Mouse (Mus musculus) kidney, postnatal 0 days (tissue): Measurements from ENCODE around the gene Ankrd22. TPM values are rescaled to one million over a fixed set of nuclear protein-coding genes. Genes with fewer than 3 reads are reported as not detected.

Experiments used
- ATAC-seq: fragments of 200-750 bp; cut with Nextera tagmentation; replicated peaks from 2 replicates; pipeline ENCODE4 v1.8.0; 2017; ENCODE audit warnings: low read depth, moderate number of reproducible peaks, moderate TSS enrichment, moderate library complexity; ENCODE audit not compliant: low FRiP score
- DNase-seq: peaks from one replicate; pipeline ENCODE4 v3.0.0-alpha.2; 2016; ENCODE audit warnings: low spot score
- H3K27ac ChIP-seq: fragments of 300-500 bp; sonication (generic); 2 replicates; pipeline ENCODE4 v1.5.1; 2014; ENCODE audit warnings: mild to moderate bottlenecking
- H3K27me3 ChIP-seq: fragments of 300-500 bp; sonication (generic); 2 replicates; pipeline ENCODE4 v1.6.1; 2014; ENCODE audit warnings: low read length, mixed read lengths; ENCODE audit not compliant: insufficient read depth
- H3K36me3 ChIP-seq: fragments of 300-500 bp; sonication (generic); 2 replicates; pipeline ENCODE4 v1.6.1; 2014; ENCODE audit warnings: low read length, mixed read lengths; ENCODE audit not compliant: insufficient read depth
- H3K4me1 ChIP-seq: fragments of 300-500 bp; sonication (generic); replicated peaks from 2 replicates; pipeline ENCODE4 v1.6.1; 2014; ENCODE audit warnings: antibody characterized with exemption, low read length, mixed read lengths; ENCODE audit not compliant: insufficient read depth
- H3K4me2 ChIP-seq: fragments of 300-500 bp; sonication (generic); 2 replicates; pipeline ENCODE4 v1.6.1; 2014; ENCODE audit warnings: mild to moderate bottlenecking, low read length, moderate library complexity, mixed read lengths
- H3K4me3 ChIP-seq: fragments of 300-500 bp; sonication (generic); replicated peaks from 2 replicates; pipeline ENCODE4 v1.5.1; 2014; ENCODE audit warnings: low read depth, low read length
- H3K9ac ChIP-seq: fragments of 300-500 bp; sonication (generic); 2 replicates; pipeline ENCODE4 v1.6.1; 2014; ENCODE audit warnings: low read depth, low read length
- H3K9me3 ChIP-seq: fragments of 300-500 bp; sonication (generic); replicated peaks from 2 replicates; pipeline ENCODE4 v1.6.1; 2016; ENCODE audit warnings: low read length, inconsistent platforms, mixed read lengths
- CTCF ChIP-seq: IDR thresholded peaks from 2 replicates; pipeline ENCODE4 v1.5.1; 2016; ENCODE audit warnings: antibody characterized with exemption, low read depth, mild to moderate bottlenecking, moderate library complexity
- WGBS: fragments of 180-500 bp; shearing (Covaris S2); extraction: QIAGEN DNeasy Blood & Tissue Kit; methylation state at CpG from one replicate; pipeline ENCODE4 v1.1.7; 2014; 5-methylcytosine and 5-hydroxymethylcytosine counted together
- polyA plus RNA-seq: library from polyadenylated mRNA; unstranded; fragments of >200 nt; fragmentation: Nextera tagmentation; extraction: Ambion mirVana; gene quantifications from 2 replicates; pipeline ENCODE4 v1.2.1, GENCODE M21; 2015

Ankrd22 gene
- polyA plus RNA-seq, 1 experiment from 2014 or later: 0.14 TPM

DNA sequence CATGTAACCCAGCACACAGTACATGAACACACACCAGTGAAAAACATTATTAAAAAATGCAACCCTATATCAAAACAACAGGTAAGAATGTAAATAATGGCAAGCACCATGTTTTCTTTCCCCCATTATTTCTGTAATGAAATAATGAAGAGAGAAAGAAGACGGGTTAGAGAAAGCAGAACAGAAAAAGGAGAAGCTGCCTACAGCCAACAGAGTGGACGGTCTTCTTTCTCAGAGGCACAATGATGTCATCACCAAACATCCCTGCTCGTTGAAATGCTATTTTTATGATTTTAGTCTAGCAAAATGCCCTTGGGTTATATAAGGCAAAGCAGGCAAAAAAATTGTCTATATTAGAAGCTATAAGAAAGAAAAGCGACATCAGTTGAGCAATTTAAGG is 17.4 kb downstream of the Ankrd22 start:
- Histone ChIP-seq H3K4me1 (no peaks in the 10 kb centered on the region), H3K27me3 (no peaks in the 10 kb centered on the region), H3K9me3 (no peaks in the 10 kb centered on the region), H3K36me3 (no peaks in the 10 kb centered on the region), H3K27ac (no peak overlapping the region), H3K9ac (no peak overlapping the region), H3K4me2 (no peak overlapping the region), H3K4me3 (no peak overlapping the region)
- WGBS: 84% methylated on average over 4 of the region's 4 CpGs
- no peak for TF ChIP-seq CTCF
- no peak for DNase-seq
- no peak for ATAC-seq

GRCm38 (mm10) chr19:34139431-34140046 is 26.3 kb downstream of the Ankrd22 start:
- no peak for TF ChIP-seq CTCF
- DNase-seq (no peak), ATAC-seq (no peak)
- no peak overlapping the region for H3K4me3 ChIP-seq
- H3K9me3 ChIP-seq: no peaks in the 10 kb centered on the region
- no peaks in the 10 kb centered on the region for H3K4me1 ChIP-seq
- no peaks in the 10 kb centered on the region for H3K27me3 ChIP-seq
- no peak overlapping the region for H3K4me2 ChIP-seq
- WGBS: 82% methylated on average over 3 of the region's 3 CpGs
- no peaks in the 10 kb centered on the region for H3K36me3 ChIP-seq
- H3K27ac ChIP-seq: no peak overlapping the region
- no peak overlapping the region for H3K9ac ChIP-seq

DNA sequence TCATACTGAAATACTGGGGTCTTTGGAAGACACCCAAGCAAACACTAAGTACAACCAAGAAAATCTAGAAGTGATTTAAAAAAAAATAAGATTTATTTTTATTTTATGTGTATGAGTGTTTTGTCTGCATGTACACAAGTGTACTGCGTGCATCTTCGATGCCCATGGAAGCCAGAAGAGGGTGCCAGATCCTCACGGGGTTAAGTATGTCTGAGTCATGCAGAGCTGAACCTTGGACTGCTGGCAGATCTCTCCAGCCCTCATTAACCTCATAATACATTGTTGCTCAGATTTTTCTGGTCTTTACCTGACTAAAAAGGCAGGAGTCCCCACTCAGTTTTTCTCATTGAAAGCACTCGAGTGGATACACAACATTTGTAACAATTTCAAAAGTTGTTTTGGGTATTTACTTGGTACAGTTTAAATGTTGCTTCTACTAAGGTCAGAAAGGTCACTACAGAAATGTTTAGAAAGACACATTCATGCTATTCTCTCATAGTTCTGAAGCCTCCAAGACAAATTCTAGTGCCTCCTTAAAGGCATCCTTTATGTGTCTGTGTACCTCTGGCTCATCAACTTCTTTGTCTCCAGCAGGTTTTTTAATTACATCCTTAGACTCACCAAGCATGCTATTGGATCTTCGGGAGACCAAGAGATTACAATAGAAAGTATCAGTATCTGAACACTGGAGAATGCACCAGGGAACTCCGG is 27.0 kb downstream of the Ankrd22 start:
- no peaks in the 10 kb centered on the region for H3K36me3 ChIP-seq
- H3K9me3 ChIP-seq: no peaks in the 10 kb centered on the region
- no peaks in the 10 kb centered on the region for H3K27me3 ChIP-seq
- 84% methylated on average over 6 of the region's 6 CpGs for WGBS
- peak; percentile 19; the same call in 1 of the 2 replicates for TF ChIP-seq CTCF
- ATAC-seq: no peak
- H3K27ac ChIP-seq: no peak overlapping the region
- no peaks in the 10 kb centered on the region for H3K4me1 ChIP-seq
- H3K4me2 ChIP-seq: no peak overlapping the region
- no peak overlapping the region for H3K9ac ChIP-seq
- no peak overlapping the region for H3K4me3 ChIP-seq
- DNase-seq: no peak

GRCm38 (mm10) chr19:34120107-34120731 is 45.6 kb downstream of the Ankrd22 start:
- H3K9me3 ChIP-seq: no peaks in the 10 kb centered on the region
- no peak overlapping the region for H3K9ac ChIP-seq
- H3K27me3 ChIP-seq: no peaks in the 10 kb centered on the region
- TF ChIP-seq CTCF: no peak
- H3K4me3 ChIP-seq: no peak overlapping the region
- H3K4me2 ChIP-seq: no peak overlapping the region
- ATAC-seq: no peak
- H3K4me1 ChIP-seq: no peaks in the 10 kb centered on the region
- WGBS: 49% methylated on average over 3 of the region's 3 CpGs
- no peak overlapping the region for H3K27ac ChIP-seq
- no peak for DNase-seq
- H3K36me3 ChIP-seq: no peaks in the 10 kb centered on the region

GRCm38 (mm10) chr19:34119653-34120052 is 46.2 kb downstream of the Ankrd22 start:
- 43% methylated on average over 4 of the region's 4 CpGs for WGBS
- Histone ChIP-seq H3K36me3 (no peaks in the 10 kb centered on the region), H3K9me3 (no peaks in the 10 kb centered on the region), H3K4me2 (no peak overlapping the region), H3K27ac (no peak overlapping the region), H3K4me3 (no peak overlapping the region), H3K4me1 (no peaks in the 10 kb centered on the region), H3K9ac (no peak overlapping the region), H3K27me3 (no peaks in the 10 kb centered on the region)
- DNase-seq (no peak), ATAC-seq (no peak)
- TF ChIP-seq CTCF: no peak

DNA sequence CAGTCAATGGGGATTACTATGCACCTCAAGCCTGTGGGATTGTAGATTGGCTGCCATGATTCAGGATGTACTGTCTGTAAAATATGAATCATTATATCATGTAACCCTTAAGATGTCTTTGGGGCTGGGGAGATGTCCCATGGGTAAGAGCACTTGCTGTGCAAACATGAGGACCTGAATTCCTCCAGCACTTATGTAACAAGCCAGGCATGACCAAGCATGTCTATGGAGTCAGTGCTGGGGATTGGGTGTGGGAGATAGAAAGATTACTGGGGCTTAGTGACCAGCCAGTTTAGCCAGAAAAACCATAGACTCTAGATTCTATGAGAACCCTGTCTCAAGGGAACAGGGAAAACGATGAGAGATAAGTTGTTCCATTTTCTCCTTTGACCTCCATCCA is 46.8 kb downstream of the Ankrd22 start:
- Histone ChIP-seq H3K9me3 (no peaks in the 10 kb centered on the region), H3K27me3 (no peaks in the 10 kb centered on the region), H3K36me3 (no peaks in the 10 kb centered on the region), H3K27ac (no peak overlapping the region), H3K4me3 (no peak overlapping the region), H3K4me2 (no peak overlapping the region), H3K4me1 (no peaks in the 10 kb centered on the region), H3K9ac (no peak overlapping the region)
- no peak for TF ChIP-seq CTCF
- 68% methylated on average over 1 of the region's 1 CpGs for WGBS
- no peak for DNase-seq
- ATAC-seq: no peak
